Mouse (Mus musculus): ENCODE measurements at regions not wholly inside any gene's neighbourhood (a gene's known extent, or its start where the extent isn't known, plus 50 kb on each side); places are given as distances from the start of the nearest gene placed in this dataset.

- no peaks in the 10 kb centered on the region for H3K9me3 ChIP-seq (ENCODE audit: control insufficient read depth, low read length)
- no peak for ATAC-seq (ENCODE audit: low FRiP score, low TSS enrichment)
- no peak overlapping the region for H3K4me2 ChIP-seq (ENCODE audit: low read length)
- DNase-seq = no peak
- WGBS = 62% methylated on average over 2 of the region's 2 CpGs
- no peaks in the 10 kb centered on the region for H3K27me3 ChIP-seq (ENCODE audit: control insufficient read depth, insufficient read depth, low read length)
- no peak overlapping the region for H3K9ac ChIP-seq (replicated peaks; ENCODE audit: low read length)
- no peak overlapping the region for H3K4me3 ChIP-seq (replicated peaks; ENCODE audit: low read depth, low read length)
- no peaks in the 10 kb centered on the region for H3K36me3 ChIP-seq (ENCODE audit: control insufficient read depth, insufficient read depth, low read length)
- peaks cover 8% of the 10 kb centered on the region; the same call in 1 of the 2 replicates for H3K4me1 ChIP-seq (ENCODE audit: control insufficient read depth, insufficient read depth, low read length)
- H3K27ac ChIP-seq (replicated peaks; ENCODE audit: low read depth, low read length) = no peak overlapping the region
These were observed 164.6 kb downstream of the Ptn start for GRCm38 (mm10) chr6:36645415-36645814.

- DNase-seq (peak; percentile 83), ATAC-seq (ENCODE audit: low FRiP score, low TSS enrichment) (peak; percentile 82)
- Histone ChIP-seq H3K4me2 (ENCODE audit: low read length) (no peak overlapping the region), H3K9ac (replicated peaks; ENCODE audit: low read length) (no peak overlapping the region), H3K36me3 (ENCODE audit: control insufficient read depth, insufficient read depth, low read length) (no peaks in the 10 kb centered on the region), H3K9me3 (ENCODE audit: control insufficient read depth, low read length) (no peaks in the 10 kb centered on the region), H3K27ac (replicated peaks; ENCODE audit: low read depth, low read length) (peak overlapping the region; percentile 49; the same call in 1 of the 2 replicates), H3K27me3 (ENCODE audit: control insufficient read depth, insufficient read depth, low read length) (no peaks in the 10 kb centered on the region), H3K4me1 (ENCODE audit: control insufficient read depth, insufficient read depth, low read length) (peaks cover 8% of the 10 kb centered on the region; the same call in 1 of the 2 replicates), H3K4me3 (replicated peaks; ENCODE audit: low read depth, low read length) (no peak overlapping the region)
- WGBS = 11% methylated on average over 7 of the region's 7 CpGs
These were observed 165.1 kb downstream of the Ptn start for GRCm38 (mm10) chr6:36644880-36645279.

- Histone ChIP-seq H3K4me3 (replicated peaks; ENCODE audit: low read depth, low read length) (no peak overlapping the region), H3K36me3 (ENCODE audit: control insufficient read depth, insufficient read depth, low read length) (no peaks in the 10 kb centered on the region), H3K9me3 (ENCODE audit: control insufficient read depth, low read length) (0 out of 2 replicates have a peak, but pooled peaks cover 4% of the 10 kb centered on the region), H3K4me1 (ENCODE audit: control insufficient read depth, insufficient read depth, low read length) (no peaks in the 10 kb centered on the region), H3K4me2 (ENCODE audit: low read length) (no peak overlapping the region), H3K27me3 (ENCODE audit: control insufficient read depth, insufficient read depth, low read length) (no peaks in the 10 kb centered on the region), H3K27ac (replicated peaks; ENCODE audit: low read depth, low read length) (no peak overlapping the region), H3K9ac (replicated peaks; ENCODE audit: low read length) (no peak overlapping the region)
- DNase-seq = no peak
- ATAC-seq (ENCODE audit: low FRiP score, low TSS enrichment) = no peak
- WGBS = 89% methylated on average over 2 of the region's 2 CpGs
These were observed 173.0 kb downstream of the Ptn start for GRCm38 (mm10) chr6:36637031-36637430.

GRCm38 (mm10) chr6:36627648-36628047 lies 182.4 kb downstream of the Ptn start:
- H3K4me2 ChIP-seq (ENCODE audit: low read length) = no peak overlapping the region
- H3K36me3 ChIP-seq (ENCODE audit: control insufficient read depth, insufficient read depth, low read length) = no peaks in the 10 kb centered on the region
- no peak overlapping the region for H3K9ac ChIP-seq (replicated peaks; ENCODE audit: low read length)
- no peak overlapping the region for H3K27ac ChIP-seq (replicated peaks; ENCODE audit: low read depth, low read length)
- WGBS = 78% methylated on average over 2 of the region's 2 CpGs
- H3K4me3 ChIP-seq (replicated peaks; ENCODE audit: low read depth, low read length) = no peak overlapping the region
- H3K9me3 ChIP-seq (ENCODE audit: control insufficient read depth, low read length) = no peaks in the 10 kb centered on the region
- ATAC-seq (ENCODE audit: low FRiP score, low TSS enrichment) (no peak), DNase-seq (no peak)
- no peaks in the 10 kb centered on the region for H3K4me1 ChIP-seq (ENCODE audit: control insufficient read depth, insufficient read depth, low read length)
- H3K27me3 ChIP-seq (ENCODE audit: control insufficient read depth, insufficient read depth, low read length) = no peaks in the 10 kb centered on the region

- Histone ChIP-seq H3K27ac (replicated peaks; ENCODE audit: low read depth, low read length) (no peak overlapping the region), H3K9ac (replicated peaks; ENCODE audit: low read length) (no peak overlapping the region), H3K9me3 (ENCODE audit: control insufficient read depth, low read length) (no peaks in the 10 kb centered on the region), H3K27me3 (ENCODE audit: control insufficient read depth, insufficient read depth, low read length) (no peaks in the 10 kb centered on the region), H3K36me3 (ENCODE audit: control insufficient read depth, insufficient read depth, low read length) (no peaks in the 10 kb centered on the region), H3K4me2 (ENCODE audit: low read length) (no peak overlapping the region), H3K4me3 (replicated peaks; ENCODE audit: low read depth, low read length) (no peak overlapping the region), H3K4me1 (ENCODE audit: control insufficient read depth, insufficient read depth, low read length) (peaks cover 3% of the 10 kb centered on the region; the same call in 1 of the 2 replicates)
- DNase-seq = no peak
- 33% methylated on average over 10 of the region's 10 CpGs for WGBS
- no peak for ATAC-seq (ENCODE audit: low FRiP score, low TSS enrichment)
These were observed 201.6 kb downstream of the Ptn start for GRCm38 (mm10) chr6:36608281-36608970.

- no peak overlapping the region for H3K4me3 ChIP-seq (replicated peaks; ENCODE audit: low read depth, low read length)
- no peaks in the 10 kb centered on the region for H3K9me3 ChIP-seq (ENCODE audit: control insufficient read depth, low read length)
- WGBS = 73% methylated on average over 4 of the region's 4 CpGs
- no peak overlapping the region for H3K27ac ChIP-seq (replicated peaks; ENCODE audit: low read depth, low read length)
- DNase-seq (no peak), ATAC-seq (ENCODE audit: low FRiP score, low TSS enrichment) (no peak)
- no peak overlapping the region for H3K4me2 ChIP-seq (ENCODE audit: low read length)
- H3K4me1 ChIP-seq (ENCODE audit: control insufficient read depth, insufficient read depth, low read length) = peaks cover 3% of the 10 kb centered on the region; the same call in 1 of the 2 replicates
- no peaks in the 10 kb centered on the region for H3K36me3 ChIP-seq (ENCODE audit: control insufficient read depth, insufficient read depth, low read length)
- no peak overlapping the region for H3K9ac ChIP-seq (replicated peaks; ENCODE audit: low read length)
- H3K27me3 ChIP-seq (ENCODE audit: control insufficient read depth, insufficient read depth, low read length) = no peaks in the 10 kb centered on the region
These were observed 204.3 kb downstream of the Ptn start for GRCm38 (mm10) chr6:36605578-36606205.

- WGBS = 85% methylated on average over 3 of the region's 3 CpGs
- no peak overlapping the region for H3K27ac ChIP-seq (replicated peaks; ENCODE audit: low read depth, low read length)
- H3K4me2 ChIP-seq (ENCODE audit: low read length) = no peak overlapping the region
- H3K4me3 ChIP-seq (replicated peaks; ENCODE audit: low read depth, low read length) = no peak overlapping the region
- no peaks in the 10 kb centered on the region for H3K9me3 ChIP-seq (ENCODE audit: control insufficient read depth, low read length)
- no peak overlapping the region for H3K9ac ChIP-seq (replicated peaks; ENCODE audit: low read length)
- no peak for DNase-seq
- H3K36me3 ChIP-seq (ENCODE audit: control insufficient read depth, insufficient read depth, low read length) = no peaks in the 10 kb centered on the region
- H3K27me3 ChIP-seq (ENCODE audit: control insufficient read depth, insufficient read depth, low read length) = no peaks in the 10 kb centered on the region
- H3K4me1 ChIP-seq (ENCODE audit: control insufficient read depth, insufficient read depth, low read length) = peaks cover 3% of the 10 kb centered on the region; the same call in 1 of the 2 replicates
- ATAC-seq (ENCODE audit: low FRiP score, low TSS enrichment) = no peak
These were observed 205.2 kb downstream of the Ptn start for GRCm38 (mm10) chr6:36604802-36605201.

GRCm38 (mm10) chr6:36596574-36596973 lies 208.7 kb downstream of the Chrm2 start:
- no peak overlapping the region for H3K27ac ChIP-seq (replicated peaks; ENCODE audit: low read depth, low read length)
- no peaks in the 10 kb centered on the region for H3K9me3 ChIP-seq (ENCODE audit: control insufficient read depth, low read length)
- ATAC-seq (ENCODE audit: low FRiP score, low TSS enrichment) (no peak), DNase-seq (peak; percentile 46)
- H3K4me3 ChIP-seq (replicated peaks; ENCODE audit: low read depth, low read length) = no peak overlapping the region
- no peaks in the 10 kb centered on the region for H3K36me3 ChIP-seq (ENCODE audit: control insufficient read depth, insufficient read depth, low read length)
- no peaks in the 10 kb centered on the region for H3K27me3 ChIP-seq (ENCODE audit: control insufficient read depth, insufficient read depth, low read length)
- 62% methylated on average over 3 of the region's 3 CpGs for WGBS
- no peak overlapping the region for H3K4me2 ChIP-seq (ENCODE audit: low read length)
- H3K9ac ChIP-seq (replicated peaks; ENCODE audit: low read length) = no peak overlapping the region
- no peaks in the 10 kb centered on the region for H3K4me1 ChIP-seq (ENCODE audit: control insufficient read depth, insufficient read depth, low read length)
